Mouse (Mus musculus) ovary, postnatal 14 days (tissue): ENCODE results near the gene Acadm.

Experiments used
- DNase-seq: peaks from one replicate; pipeline ENCODE4 v3.0.0; 2022; ENCODE audit warnings: low spot score

Gene Acadm

GRCm38 (mm10) chr3:153944335-153944990 is at the start of gene Acadm:
Gene Acadm (minus strand): TSS chr3:153944632.
- peak; percentile 97 for DNase-seq

- DNase-seq: no peak
These were observed 40.3 kb upstream of the Acadm start for GRCm38 (mm10) chr3:153984428-153985340.

- no peak for DNase-seq
These were observed 36.2 kb upstream of the Acadm start for GRCm38 (mm10) chr3:153980611-153981010.

DNA sequence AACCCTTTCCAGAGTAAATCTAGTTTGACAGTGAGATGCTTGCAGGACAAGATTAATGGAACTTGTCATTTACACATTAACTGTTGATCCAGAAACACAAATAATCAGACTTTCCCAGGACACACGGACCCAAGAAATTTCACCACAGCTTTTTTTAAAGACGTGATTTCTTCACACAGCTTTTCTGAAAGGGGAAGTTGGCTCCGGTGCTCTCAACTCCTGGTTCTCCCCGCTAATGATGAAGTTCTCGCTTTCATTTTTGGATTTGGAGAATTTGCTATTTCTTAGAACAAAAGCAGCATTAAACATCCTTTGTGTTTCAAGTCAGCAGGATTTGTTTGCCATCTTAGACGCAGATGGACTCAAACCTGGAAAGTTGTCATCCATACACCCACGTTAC is 31.4 kb upstream of the Acadm start:
- DNase-seq: no peak

- no peak for DNase-seq
These were observed 30.6 kb upstream of the Acadm start for GRCm38 (mm10) chr3:153975060-153975459.

- DNase-seq: no peak
These were observed 29.7 kb upstream of the Acadm start for GRCm38 (mm10) chr3:153973949-153974760.

- no peak for DNase-seq
These were observed 28.9 kb upstream of the Acadm start, which contains the start of gene Slc44a5 for GRCm38 (mm10) chr3:153973171-153973948. Gene Slc44a5 (plus strand): TSS chr3:153973436.

DNA sequence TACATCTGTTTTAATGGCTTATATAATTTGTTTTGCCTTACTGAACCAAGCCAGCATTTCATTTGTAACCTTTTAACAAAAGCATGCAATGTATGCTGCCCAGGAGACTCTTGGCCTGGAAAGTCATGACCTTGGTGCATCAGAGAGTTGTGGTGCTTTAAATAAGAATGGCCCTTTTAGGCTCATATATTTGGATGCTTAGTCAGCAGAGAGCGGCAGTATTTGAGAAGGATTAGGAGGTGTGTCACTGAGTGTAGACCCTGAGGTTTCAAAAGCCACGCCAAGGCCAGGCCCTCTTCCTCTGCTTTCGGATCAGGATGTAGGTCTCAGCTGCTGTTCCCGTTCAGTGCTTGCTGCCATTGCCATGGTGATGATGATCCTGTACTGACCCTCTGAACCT is 25.0 kb upstream of the Acadm start:
- no peak for DNase-seq

- no peak for DNase-seq
These were observed 24.1 kb upstream of the Acadm start for GRCm38 (mm10) chr3:153968549-153968948.

DNA sequence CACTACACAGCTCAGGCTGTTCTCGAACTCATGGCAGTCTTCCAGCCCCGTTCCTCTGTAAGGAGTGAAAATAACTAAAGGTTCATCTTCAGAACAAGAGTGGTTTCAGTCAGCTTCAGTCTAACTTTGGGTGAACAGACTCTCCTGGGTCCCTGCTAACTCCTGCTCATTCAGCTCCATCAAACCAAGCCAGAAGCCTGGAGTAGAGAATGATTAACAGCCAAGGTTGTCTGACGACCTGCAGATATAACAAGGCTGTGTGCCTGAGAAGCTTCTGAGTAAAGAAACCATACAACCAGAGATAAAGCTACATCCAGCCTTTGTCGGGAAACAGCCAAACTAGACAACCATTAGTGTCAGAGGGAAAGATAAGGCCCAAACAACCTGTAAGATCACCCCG is 23.0 kb upstream of the Acadm start:
- DNase-seq: no peak

- no peak for DNase-seq
These were observed 17.4 kb upstream of the Acadm start for GRCm38 (mm10) chr3:153961632-153962389.

GRCm38 (mm10) chr3:153960884-153961283 is 16.5 kb upstream of the Acadm start:
- no peak for DNase-seq

- no peak for DNase-seq
These were observed 15.3 kb upstream of the Acadm start for GRCm38 (mm10) chr3:153959731-153960207.

GRCm38 (mm10) chr3:153959035-153959730 is 14.8 kb upstream of the Acadm start:
- DNase-seq: peak; percentile 39

GRCm38 (mm10) chr3:153957916-153958315 is 13.5 kb upstream of the Acadm start:
- no peak for DNase-seq

DNA sequence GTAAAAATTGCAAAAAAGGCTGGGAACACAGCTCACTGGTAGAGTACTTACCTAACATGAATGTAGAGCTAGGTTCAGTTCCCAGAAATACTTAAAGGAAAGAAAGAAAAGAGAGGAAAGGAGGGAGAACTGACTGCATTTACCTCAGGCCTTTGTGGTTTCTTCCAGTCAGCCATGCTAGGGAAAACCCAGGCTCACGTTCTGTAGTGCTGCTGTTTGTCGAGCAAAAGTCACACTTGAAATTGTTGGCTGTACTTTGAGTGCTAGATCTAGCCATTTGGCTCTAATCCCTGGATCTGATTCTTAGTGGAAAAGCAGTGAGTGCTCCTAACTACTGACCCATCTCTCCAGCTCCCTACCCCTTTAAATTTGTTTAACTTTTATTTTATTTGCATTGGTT is 3.7 kb upstream of the Acadm start:
- no peak for DNase-seq

DNA sequence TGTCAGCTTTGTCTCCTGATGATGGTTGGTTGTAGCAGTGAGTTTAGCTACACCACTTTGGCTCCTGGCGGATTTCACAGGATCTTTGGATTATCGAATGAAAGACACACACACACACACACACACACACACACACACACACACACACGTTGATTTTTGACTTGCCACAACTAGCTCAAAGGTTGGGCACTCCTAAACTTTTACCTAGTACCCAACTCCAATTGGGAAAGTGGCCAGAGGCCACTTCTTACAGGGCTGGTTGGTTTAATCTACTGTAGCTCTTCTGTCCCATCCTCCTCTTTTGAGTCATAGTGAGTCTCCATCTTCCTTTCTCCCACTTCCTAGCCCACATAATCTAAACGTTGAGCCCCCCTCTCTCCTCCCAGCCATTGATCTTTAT is 2.8 kb upstream of the Acadm start:
- DNase-seq: no peak

DNA sequence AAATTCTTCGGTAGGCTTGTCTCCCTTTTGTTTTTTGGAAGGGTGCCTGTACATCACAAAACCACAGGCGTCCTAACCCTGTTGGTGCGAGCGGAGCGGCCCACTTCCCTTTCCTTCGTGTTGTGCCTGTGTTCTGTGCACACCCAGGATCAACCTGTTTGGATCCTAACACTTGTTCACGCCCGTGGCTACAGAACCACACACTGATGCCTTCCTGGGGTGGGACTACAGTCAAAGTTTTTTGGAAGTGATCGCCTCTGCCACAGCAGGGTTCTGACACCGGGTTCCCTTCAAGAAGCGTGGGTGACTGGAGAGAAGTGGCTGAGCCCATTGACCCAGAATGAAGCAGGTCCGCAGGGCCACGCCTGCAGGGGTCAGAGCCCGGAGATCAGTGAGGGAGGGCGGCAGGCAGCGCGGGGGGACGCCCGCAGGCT is 514 bp downstream of the Acadm start:
- no peak for DNase-seq

DNA sequence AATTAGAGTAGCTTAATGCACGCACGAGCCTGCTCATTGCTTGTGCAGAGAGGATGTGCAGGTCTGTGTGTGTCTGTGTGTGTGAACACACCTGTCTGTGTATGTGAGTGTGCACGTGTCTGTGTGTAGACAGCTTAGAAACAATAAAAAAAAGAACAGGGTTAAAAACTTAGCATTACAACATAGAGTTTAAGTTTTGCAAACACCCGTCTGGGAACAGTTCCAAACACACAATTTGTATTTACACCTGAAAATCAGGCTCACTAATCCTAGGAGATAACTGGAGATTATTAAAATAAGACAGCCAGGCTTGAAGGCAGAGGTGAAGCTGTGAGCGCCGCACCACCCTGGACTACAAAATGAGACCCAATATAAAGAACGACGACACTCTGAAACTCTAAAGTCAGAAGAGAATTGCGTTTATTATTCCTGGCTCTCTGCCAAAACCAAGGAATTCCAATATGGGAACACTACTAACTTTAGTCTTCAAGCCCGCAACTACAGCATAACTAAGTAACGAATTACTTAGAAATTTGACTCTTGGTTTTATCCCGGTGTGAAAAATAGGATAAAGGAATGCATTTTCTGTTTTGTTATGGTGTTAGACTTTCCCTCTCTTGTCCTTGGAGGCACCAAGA is 1.3 kb downstream of the Acadm start:
- no peak for DNase-seq

DNA sequence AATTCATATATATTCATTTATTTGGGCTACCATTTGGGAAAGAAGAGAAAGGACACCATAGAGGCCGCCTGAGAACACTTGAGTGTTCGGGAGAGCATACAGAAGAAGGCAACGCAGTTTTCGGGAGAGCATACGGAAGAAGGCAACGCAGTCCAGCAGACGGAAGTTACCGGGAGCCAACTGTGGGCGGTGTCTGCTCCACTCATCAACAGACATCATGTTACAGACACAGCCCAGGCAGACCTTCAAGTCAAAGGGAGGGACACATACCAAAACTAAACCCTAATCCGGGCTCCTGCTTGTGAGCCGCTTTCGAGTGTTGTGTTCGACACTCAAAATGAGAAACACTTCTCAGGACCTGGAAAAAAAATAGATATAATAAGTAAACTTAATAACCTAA is 2.8 kb downstream of the Acadm start:
- no peak for DNase-seq
